Mouse (Mus musculus) cortical plate, adult 2 months (tissue): Measurements from ENCODE around the gene Nrg4. TPM values are rescaled to one million over a fixed set of nuclear protein-coding genes. Genes with fewer than 3 reads are reported as not detected.

Experiments
- H3K27ac ChIP-seq: fragments of 200-500 bp; 2 replicates; pipeline ENCODE4 v1.5.1; 2012; ENCODE audit warnings: low read length, control low read depth, inconsistent platforms; ENCODE audit not compliant: insufficient read depth
- H3K4me1 ChIP-seq: fragments of 200-500 bp; 2 replicates; pipeline ENCODE4 v1.6.1; 2011; ENCODE audit warnings: low read length; ENCODE audit not compliant: control insufficient read depth, insufficient read depth
- H3K4me3 ChIP-seq: fragments of 200-500 bp; 2 replicates; pipeline ENCODE4 v1.5.1; 2011; ENCODE audit warnings: mild to moderate bottlenecking, low read length, control low read depth; ENCODE audit not compliant: insufficient read depth
- CTCF ChIP-seq: fragments of 200-500 bp; IDR thresholded peaks from 2 replicates; pipeline ENCODE4 v1.5.1; 2011; ENCODE audit warnings: mild to moderate bottlenecking, control low read depth, low read length; ENCODE audit not compliant: insufficient read depth; ENCODE audit errors: extremely low read depth
- POLR2A ChIP-seq: fragments of 200-500 bp; IDR thresholded peaks from 2 replicates; pipeline ENCODE4 v1.6.1; 2011; ENCODE audit warnings: mild to moderate bottlenecking, low read length, control low read depth; ENCODE audit not compliant: insufficient read depth; ENCODE audit errors: extremely low read depth
- polyA plus RNA-seq: library from polyadenylated mRNA; depleted of rRNA; stranded (reverse); fragments of >200 nt; gene quantifications from 2 replicates; pipeline ENCODE4 v1.2.3, GENCODE M21; 2012

Gene Nrg4
- polyA plus RNA-seq, 1 experiment = 1.9 TPM

DNA sequence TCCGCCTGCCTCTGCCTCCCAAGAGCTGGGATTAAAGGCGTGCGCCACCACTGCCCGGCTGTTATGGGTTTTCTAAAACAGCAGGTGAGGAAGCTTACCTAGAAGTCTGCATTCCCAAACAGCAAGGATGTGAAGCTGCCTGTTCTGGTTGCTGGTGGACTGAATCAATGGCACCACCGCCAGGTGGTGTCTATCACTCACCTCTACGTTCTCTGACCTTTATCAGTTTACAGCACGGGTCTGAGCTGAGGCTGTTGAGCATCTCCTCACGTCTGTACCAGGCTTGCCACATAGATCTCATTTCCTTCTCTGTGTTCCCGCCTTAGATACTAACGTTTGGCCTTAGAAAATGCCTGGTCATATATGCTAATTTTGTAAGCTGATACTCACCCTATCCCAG, 97.6 kb downstream of the Nrg4 start:
- no peak overlapping the region for H3K27ac ChIP-seq
- H3K4me3 ChIP-seq = no peak overlapping the region
- TF ChIP-seq CTCF (no peak), POLR2A (no peak)
- no peaks in the 10 kb centered on the region; the same call in 1 of the 2 replicates for H3K4me1 ChIP-seq

DNA sequence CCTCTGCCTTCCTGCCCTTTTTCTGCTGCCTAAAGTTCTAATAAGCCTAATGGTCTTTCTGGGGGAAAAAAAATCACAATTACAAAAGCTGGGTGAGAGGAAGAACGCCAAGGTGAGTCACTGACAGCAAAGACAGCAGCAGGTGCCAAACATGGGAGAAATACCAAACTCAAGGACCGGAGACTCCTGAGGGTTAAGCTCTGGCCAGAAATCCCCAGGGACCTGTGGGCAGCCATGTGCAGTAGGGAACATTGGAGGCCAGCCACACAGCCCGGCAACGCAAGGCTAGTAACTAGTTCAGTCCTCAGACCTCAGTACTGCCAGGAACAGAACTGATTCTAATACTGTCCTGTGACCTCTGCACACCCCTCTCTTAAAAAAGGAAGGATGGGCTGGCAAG, 98.5 kb downstream of the Nrg4 start:
- Histone ChIP-seq H3K27ac (no peak overlapping the region), H3K4me3 (no peak overlapping the region), H3K4me1 (no peaks in the 10 kb centered on the region; the same call in 1 of the 2 replicates)
- no peak for TF ChIP-seq POLR2A

DNA sequence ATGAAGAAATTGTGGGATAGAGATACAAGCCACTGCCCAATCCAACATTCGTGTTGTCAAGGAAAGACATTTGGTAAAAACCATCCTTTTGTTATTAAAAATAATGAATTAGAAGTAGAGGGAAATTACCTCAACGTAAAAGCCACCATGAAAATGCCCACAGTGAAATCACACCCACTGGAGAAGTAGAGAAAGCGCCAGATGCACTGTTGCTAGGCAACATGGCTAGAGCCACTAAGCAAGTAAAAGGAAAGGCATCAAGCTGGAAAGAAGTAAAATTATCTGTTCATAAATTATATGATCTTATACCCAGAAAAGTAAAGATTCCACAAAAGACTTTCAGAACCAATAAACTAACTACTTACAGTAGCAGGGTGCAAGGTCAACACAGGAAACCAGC, 100.4 kb downstream of the Nrg4 start:
- no peak for TF ChIP-seq POLR2A
- no peak for TF ChIP-seq CTCF
- Histone ChIP-seq H3K27ac (no peak overlapping the region), H3K4me1 (no peaks in the 10 kb centered on the region; the same call in 1 of the 2 replicates), H3K4me3 (no peak overlapping the region)

DNA sequence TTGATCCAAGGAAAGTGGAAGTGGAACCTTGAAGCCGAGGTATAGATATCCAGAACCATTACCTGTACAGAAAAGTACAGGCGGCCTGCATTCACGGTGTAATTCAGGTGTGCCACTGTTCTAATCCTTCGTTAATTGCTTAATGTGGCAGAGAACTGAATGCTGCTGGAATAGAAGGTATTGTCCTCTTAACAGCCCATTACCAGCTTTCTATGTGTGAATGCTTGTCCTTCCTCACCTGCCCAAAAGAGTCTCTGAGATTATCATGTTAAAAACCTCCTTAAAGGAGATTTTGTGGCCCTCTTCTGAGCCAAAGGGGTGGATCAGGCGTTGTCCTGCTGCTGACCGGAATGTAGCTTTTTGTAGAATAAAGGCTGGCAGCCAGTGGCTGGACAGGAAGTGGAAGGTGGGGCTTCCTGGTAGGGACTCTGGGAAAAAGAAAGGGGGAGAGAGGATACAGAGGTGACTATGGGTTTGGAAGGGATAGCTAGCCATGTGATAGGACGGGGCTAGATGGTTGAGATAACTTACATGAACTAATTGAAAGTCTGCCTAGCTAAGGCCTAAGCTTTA, 101.4 kb downstream of the Nrg4 start:
- H3K27ac ChIP-seq = 0 out of 2 replicates have a peak overlapping the region, but pooled peaks have one; percentile 33
- no peak for TF ChIP-seq CTCF
- no peaks in the 10 kb centered on the region; the same call in 1 of the 2 replicates for H3K4me1 ChIP-seq
- H3K4me3 ChIP-seq = no peak overlapping the region

DNA sequence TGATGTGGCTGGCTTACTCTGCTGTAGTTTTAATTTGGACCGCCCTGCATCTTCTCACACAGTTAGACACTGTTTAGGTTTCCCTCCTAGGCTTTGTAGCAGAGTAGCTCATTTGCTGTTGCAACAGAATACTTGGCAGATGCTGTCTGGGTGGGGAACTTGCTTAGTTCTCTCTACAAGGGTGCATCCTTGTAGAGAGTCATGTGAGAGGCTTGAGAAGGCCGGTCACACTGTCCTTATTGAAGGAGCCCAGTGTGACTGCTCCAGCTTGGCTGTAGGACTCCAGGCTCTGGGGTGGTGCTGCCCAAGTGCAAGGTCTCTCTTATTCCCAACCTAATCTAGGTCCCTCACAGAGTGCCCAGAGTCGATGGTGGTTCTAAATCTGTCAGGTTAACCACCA, 109.3 kb downstream of the Nrg4 start:
- no peak overlapping the region for H3K27ac ChIP-seq
- no peak overlapping the region for H3K4me3 ChIP-seq
- TF ChIP-seq CTCF = no peak
- TF ChIP-seq POLR2A = no peak
- no peaks in the 10 kb centered on the region; the same call in 1 of the 2 replicates for H3K4me1 ChIP-seq

DNA sequence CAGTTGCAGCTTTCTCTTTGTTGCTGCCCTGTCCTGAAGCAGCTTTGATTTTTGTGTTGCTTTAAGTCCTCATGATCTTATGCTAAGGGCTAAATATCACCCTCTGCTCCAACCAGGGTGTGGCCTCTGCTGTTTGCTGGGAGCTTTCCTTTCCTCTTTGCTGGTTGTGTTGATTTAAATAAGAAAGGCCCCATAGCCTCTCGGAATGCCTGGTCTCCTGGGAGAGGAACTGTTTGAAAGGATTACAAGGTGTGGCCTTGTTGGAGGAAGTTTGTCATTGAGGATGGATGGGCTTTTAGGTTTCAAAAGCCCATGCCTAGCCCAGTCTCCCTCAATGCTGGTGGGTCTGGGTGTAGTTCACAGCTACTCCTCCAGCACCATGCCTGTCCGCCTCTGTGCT, 110.6 kb downstream of the Nrg4 start:
- H3K27ac ChIP-seq = no peak overlapping the region
- H3K4me3 ChIP-seq = no peak overlapping the region
- TF ChIP-seq CTCF (no peak), POLR2A (no peak)
- no peaks in the 10 kb centered on the region; the same call in 1 of the 2 replicates for H3K4me1 ChIP-seq

DNA sequence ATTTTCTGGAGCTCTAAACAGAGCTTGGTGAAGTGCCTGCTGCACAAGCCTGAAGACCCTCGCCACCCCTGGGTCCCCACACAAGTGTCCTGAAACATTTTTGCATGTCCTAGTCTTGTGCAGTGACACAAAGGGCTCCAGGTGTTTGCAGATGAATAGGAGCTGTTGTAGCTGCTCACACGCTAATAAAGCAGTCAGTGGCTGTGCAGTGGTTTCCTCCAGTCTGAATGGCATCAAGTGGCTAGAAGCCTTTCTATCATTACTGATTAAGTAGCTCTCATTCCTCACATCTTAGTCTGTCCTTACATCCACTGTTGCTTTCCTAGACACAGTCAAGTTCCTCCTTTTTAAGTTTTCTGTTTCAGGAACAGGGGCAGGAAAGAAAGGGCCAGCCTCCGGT, 111.0 kb downstream of the Nrg4 start:
- TF ChIP-seq POLR2A (no peak), CTCF (no peak)

DNA sequence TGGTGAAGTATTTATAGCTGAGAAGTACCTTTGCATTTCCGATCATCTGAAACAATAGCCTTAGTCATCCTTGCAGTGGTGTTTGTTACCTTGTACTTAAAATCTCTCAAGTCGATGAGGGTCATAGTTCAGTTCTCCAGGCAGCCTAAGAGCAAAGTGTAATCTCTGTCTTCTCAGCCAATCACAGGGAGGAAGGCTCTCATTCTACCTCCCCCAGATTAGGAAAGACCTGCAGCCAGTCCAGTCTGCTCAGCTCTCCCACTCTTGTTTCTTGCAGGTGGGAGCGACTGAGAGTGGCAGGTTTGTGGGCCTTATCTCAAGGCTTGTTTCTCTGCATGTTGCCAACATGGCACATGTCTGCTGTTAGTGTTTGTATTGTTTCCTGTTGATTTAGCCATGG, 111.6 kb downstream of the Nrg4 start:
- TF ChIP-seq CTCF (no peak), POLR2A (no peak)
- Histone ChIP-seq H3K4me3 (no peak overlapping the region), H3K4me1 (no peaks in the 10 kb centered on the region; the same call in 1 of the 2 replicates), H3K27ac (no peak overlapping the region)

More for the DNA sequence above, 111.0 kb downstream of the Nrg4 start:
- Histone ChIP-seq H3K4me3 (no peak overlapping the region), H3K4me1 (no peaks in the 10 kb centered on the region; the same call in 1 of the 2 replicates), H3K27ac (no peak overlapping the region)

DNA sequence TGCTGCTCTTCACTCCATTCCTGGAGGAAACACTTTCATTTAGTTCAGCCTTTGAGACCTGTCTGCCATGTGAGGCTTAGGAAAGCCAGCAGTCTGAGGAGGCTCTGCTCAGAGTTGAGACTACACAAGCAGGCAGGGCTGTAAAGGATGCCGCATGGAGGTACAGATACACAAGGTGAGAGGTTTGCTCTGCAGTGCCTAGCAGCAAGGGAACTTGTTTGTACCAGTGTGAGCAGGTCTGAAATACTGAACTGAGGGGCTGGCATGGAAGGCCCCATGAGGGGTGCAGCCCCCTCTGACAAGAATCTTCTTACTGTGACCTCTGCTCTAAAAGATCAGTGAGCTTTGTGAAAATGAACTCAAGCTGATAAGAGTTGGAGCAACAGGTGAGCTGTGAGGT, 113.2 kb downstream of the Nrg4 start:
- Histone ChIP-seq H3K27ac (no peak overlapping the region), H3K4me3 (no peak overlapping the region), H3K4me1 (peaks cover 2% of the 10 kb centered on the region)
- TF ChIP-seq CTCF (no peak), POLR2A (no peak)

DNA sequence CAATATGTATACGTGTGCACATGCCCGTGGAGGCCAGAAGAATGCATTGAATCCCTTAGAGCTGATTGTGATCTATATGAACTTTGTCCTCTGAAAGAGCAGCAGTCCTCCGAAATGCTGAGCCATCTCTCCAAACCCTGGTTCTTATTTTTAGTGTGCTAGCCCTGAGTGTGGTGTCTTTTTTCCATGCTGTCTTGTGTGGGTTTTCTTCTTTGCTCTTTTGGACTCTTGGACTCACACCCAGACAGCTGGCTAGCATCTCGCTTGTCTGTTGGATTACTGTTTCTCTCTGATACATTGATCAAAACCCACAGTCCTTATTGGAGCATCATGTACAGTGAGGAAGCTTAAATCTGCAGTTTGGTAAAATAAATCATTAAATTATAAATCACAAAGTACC, 115.0 kb downstream of the Nrg4 start:
- no peak overlapping the region for H3K27ac ChIP-seq
- H3K4me1 ChIP-seq = peaks cover 4% of the 10 kb centered on the region
- H3K4me3 ChIP-seq = no peak overlapping the region
- no peak for TF ChIP-seq CTCF

DNA sequence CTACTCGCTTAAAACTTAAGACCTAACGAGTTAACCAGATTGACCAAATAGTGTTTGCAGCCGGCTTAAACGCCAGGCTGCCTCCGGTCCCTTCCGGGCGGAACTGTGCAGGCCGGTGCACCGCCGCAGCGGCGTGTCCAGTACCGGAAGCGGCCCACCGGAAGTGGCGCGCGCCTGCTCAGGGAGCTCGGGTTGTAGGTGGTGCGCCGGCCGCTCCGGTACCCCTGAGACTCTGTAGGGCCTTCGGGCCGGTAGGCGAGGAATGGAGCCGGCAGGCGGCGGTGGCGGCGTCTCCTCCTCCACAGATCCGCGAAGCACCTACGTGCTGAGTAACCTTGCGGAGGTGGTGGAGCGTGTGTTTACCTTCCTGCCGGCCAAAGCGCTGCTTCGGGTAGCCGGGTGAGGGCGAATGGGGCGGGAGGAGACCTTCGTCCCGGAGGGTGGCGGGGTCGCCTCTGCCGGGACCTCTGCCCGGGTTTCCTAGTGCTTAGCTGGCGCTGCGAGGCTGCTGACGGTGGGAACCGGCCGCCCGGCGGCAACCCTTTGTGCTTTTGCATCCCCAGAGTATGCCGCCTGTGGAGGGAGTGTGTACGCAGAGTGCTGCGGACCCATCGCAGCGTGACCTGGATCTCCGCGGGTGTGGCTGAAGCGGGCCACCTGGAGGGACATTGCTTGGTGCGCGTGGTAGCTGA, 117.7 kb downstream of the Nrg4 start, which contains the start of gene Fbxo22:
Fbxo22 (plus strand) TSS at position 136 of the 692 bp plus-strand sequence.
- Histone ChIP-seq H3K27ac (peak within 1 kb of the TSS; percentile 36; the same call in 1 of the 2 replicates), H3K4me3 (peak within 1 kb of the TSS; percentile 94), H3K4me1 (peaks cover 4% of the 10 kb centered on the region; the same call in 1 of the 2 replicates)
- TF ChIP-seq CTCF (no peak), POLR2A (peak; percentile 82)
